Mouse (Mus musculus) lung, adult 2 months (tissue): ENCODE measurements around the gene Ankrd34a.

Experiments
- CTCF ChIP-seq: fragments of 200-500 bp; IDR thresholded peaks from 2 replicates; pipeline ENCODE4 v1.5.1; 2011; ENCODE audit warnings: mild to moderate bottlenecking, low read length, control low read depth; ENCODE audit not compliant: insufficient read depth
- POLR2A ChIP-seq: fragments of 200-500 bp; IDR thresholded peaks from 2 replicates; pipeline ENCODE4 v1.6.1; 2011; ENCODE audit warnings: low read depth, mild to moderate bottlenecking, control low read depth, low read length, borderline replicate concordance; ENCODE audit errors: extremely low read depth

DNA sequence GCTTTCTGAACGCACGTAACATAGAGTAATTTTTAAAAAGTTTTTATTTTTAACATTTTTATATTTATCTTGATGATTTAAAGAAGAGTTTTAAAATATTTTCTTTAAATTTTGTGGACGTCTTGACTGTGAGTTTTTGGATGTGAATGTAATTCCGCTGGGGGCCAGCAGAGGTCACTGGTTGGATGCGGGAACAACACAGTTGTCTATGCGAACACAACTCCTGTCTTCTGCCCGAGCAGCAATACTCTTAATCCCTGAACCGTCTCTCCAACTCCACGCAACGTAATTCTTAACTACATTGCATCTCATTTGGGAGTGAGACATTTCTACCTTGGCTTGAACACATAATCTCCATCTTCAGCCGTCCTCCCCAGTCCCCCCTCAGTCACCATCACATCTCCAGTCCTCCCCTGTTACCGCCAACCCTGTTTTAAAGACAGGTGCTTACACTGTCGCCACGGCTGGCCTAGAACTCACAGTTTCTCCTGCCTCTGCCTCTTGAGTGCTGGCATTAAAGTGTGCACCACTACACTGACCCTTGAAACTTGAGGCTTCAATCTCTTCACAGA, 49.0 kb upstream of the Ankrd34a start:
- peak; percentile 89 for TF ChIP-seq CTCF
- TF ChIP-seq POLR2A: no peak
